Mouse (Mus musculus): ENCODE results near the gene Ilkap. TPM values are rescaled to one million over a fixed set of nuclear protein-coding genes. Genes with fewer than 3 reads are reported as not detected.

The Ilkap gene
- total RNA-seq, 4 experiments from 2014 or later: 58.7 to 73.1 (median 64.3) TPM

- DNase-seq (ENCODE audit: low spot score in 2 of 2): no peak
Observed at GRCm38 (mm10) chr1:91414903-91415302, 16.3 kb upstream of the Ilkap start.

GRCm38 (mm10) chr1:91413898-91414594, 15.4 kb upstream of the Ilkap start, which contains the start of gene Hes6:
Gene Hes6 (minus strand): TSS chr1:91414038.
- peak; percentile 41 to 53 for DNase-seq (ENCODE audit: low spot score in 2 of 2)

DNA sequence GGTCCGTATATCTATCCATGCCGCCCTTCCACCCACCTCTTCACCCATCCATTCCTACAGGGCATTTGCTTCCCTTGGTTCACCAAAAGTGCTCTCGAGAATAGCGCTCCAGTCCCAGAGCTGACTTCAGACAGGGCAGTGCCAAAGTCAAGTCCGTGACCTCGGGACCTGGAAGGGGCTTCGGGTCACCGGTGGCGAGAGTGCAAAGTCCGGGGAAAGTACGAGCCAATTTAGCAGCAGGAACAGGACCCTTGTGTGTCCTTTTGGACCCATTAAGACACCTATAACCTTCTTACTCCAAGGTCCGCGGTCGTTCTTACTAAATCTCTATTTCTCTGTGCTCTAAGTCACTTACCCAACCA, 14.9 kb upstream of the Ilkap start:
- no peak for DNase-seq (ENCODE audit: low spot score in 2 of 2)

GRCm38 (mm10) chr1:91413030-91413506, 14.5 kb upstream of the Ilkap start:
- DNase-seq (ENCODE audit: low spot score in 2 of 2): peak; percentile 89 to 91

- DNase-seq (ENCODE audit: low spot score in 2 of 2): no peak
Observed at GRCm38 (mm10) chr1:91412286-91413029, 13.8 kb upstream of the Ilkap start.

GRCm38 (mm10) chr1:91411631-91412285, 13.1 kb upstream of the Ilkap start:
- DNase-seq (ENCODE audit: low spot score in 2 of 2): no peak

DNA sequence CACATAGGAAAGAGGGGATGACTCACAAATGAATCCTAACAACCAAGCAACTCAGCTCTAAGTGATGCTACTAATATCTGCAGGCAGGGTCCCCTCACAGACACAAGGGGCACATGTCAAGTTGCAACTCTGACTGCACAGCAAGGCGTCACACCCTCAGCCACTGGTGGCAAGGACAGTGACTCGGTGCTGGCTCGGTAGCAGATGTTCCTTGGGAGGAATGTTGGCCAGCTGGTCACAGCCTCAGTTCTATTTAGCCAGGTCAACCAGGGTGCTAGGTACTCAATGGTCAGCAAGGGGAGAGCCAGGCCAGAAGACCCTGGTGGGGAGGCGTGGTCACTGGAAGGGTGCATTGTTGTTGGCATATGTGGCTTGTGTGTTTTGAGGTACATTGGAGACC, 9.2 kb upstream of the Ilkap start:
- DNase-seq (ENCODE audit: low spot score in 2 of 2): no peak

GRCm38 (mm10) chr1:91405406-91406169, 7.0 kb upstream of the Ilkap start:
- DNase-seq (ENCODE audit: low spot score in 2 of 2): no peak

DNA sequence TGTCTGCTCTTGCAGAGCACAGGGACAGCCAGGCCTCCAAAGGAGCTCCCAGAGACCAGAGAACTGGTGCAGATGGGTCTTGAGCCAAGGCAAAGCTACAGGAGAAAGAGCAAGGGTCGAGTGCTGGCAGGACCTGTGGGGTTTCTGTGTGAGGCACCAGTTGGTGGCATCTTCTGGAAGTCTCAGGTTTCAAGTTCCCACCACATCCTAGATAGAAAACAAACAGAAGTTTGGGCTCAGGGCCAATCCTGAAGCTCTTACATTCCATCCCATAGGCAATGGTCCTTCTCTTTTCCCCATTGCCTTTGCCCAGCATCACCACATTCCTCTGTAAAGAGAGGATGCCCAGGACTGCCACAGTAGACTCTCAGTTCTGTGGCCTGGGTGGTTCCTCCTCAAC, 6.4 kb upstream of the Ilkap start:
- DNase-seq (ENCODE audit: low spot score in 2 of 2): no peak

DNA sequence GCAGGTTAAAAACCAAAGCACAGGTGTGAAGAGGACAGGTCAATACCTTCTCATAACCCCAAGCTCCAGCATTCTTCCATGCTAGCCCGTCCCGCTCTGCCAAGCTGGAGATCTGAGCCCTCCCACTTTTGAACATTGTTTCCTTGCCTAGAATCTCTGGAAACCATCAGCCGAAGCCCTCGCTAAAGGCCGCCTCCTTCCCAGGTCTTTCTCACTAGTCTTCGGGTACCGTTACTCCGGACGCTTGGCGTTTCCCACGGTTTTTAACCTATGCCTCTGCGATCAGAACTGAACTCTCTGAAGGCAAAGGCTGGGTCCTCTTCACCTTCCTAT, 722 bp downstream of the Ilkap start:
- no peak for DNase-seq (ENCODE audit: low spot score in 2 of 2)

- no peak for DNase-seq (ENCODE audit: low spot score in 2 of 2)
Observed at GRCm38 (mm10) chr1:91390369-91390768, 8.2 kb downstream of the Ilkap start.

DNA sequence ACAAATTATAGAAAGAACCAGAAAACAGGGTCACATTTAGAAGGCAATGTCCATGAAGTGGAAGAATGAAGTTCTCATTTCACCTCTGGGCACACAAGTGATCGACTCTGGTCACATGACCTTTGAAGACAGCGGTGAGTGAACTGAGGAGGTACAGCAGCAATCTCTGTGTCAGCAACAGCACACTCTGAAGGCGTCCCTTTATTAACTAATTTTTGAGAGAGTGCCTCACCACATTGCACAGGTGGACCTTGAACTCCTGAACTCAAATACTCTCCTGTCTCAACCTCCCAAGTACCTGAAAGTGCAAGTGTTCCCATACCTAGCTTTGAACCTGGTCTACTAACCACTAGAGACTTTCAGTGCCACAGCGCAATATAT, 17.5 kb downstream of the Ilkap start:
- no peak for DNase-seq (ENCODE audit: low spot score in 2 of 2)

DNA sequence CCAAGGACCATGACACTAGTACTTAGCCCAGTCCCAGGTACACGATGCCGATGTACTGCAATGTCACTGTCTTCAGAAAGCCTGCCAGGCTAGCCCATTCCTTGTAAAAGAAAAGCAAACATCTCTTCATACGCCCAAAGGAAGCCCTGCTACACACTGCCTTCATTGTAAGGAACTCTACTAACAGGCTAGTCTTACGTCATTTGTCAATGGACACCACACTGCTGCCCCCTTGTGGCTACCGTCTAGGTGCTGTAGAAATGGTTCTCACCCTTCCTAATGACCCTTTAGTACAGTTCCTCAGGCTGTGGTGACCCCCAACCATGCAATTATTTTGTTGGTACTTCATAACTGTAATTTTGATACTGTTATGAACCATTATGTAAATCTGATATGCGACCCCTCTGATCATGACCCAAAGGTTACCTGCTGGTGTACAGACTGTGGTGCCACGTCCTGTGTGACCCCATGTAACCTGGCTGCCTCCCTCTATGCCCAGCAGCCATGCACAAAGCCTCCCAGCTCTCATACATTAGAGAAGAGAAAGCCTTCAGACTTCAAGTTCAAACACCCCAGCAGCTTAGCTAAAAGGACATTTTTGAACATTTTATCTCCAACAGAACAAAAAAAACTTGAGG, 18.0 kb downstream of the Ilkap start:
- DNase-seq (ENCODE audit: low spot score in 2 of 2): peak; percentile 43 to 78

- no peak for DNase-seq (ENCODE audit: low spot score in 2 of 2)
Observed at GRCm38 (mm10) chr1:91373414-91373835, 25.2 kb downstream of the Ilkap start.

- no peak for DNase-seq (ENCODE audit: low spot score in 2 of 2)
Observed at GRCm38 (mm10) chr1:91370055-91370454, 28.6 kb downstream of the Ilkap start.

DNA sequence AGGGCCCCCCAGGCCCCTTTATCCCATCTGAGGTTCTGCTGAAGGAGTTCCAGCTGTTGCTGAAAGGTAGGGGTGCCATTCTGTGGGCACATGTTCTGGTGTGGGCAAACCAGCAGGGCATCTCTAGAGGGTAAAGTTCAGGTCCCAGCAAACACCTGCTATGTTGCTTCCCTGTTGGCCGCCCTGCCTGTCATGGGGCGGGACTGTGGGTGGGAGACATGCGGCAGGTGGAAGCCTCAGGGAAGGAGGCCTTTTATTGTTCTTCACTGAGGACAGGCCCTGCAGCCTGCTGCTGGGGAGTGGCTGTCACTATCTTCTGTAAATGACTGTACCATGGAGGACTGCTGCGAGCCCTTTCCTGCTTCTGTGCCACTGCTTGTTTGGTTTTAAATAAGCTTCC, 29.2 kb downstream of the Ilkap start:
- DNase-seq (ENCODE audit: low spot score in 2 of 2): no peak

DNA sequence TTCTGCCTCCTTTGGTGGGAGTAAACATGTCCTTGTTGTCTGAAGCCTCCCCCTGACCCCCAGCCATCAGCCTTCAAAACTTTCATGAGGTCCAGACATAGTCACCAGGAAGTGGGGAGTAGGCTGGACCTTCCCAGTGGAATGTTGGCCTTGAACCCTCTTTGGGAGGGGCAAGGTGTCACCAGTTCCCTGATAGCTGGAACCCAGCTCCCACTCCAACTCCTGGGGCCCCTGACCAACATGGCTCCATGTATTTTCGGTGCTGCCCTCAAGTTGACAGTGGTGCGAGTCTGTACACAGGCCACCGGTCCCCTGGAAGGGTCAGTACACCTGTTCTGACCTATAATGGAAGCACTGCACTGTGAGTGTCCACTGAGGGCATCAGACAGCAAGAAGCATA, 31.3 kb downstream of the Ilkap start:
- DNase-seq (ENCODE audit: low spot score in 2 of 2): no peak

- no peak for DNase-seq (ENCODE audit: low spot score in 2 of 2)
Observed at GRCm38 (mm10) chr1:91366215-91367108, 32.2 kb downstream of the Ilkap start, which contains the start of gene Erfe. Gene Erfe (plus strand): TSS chr1:91366430.

DNA sequence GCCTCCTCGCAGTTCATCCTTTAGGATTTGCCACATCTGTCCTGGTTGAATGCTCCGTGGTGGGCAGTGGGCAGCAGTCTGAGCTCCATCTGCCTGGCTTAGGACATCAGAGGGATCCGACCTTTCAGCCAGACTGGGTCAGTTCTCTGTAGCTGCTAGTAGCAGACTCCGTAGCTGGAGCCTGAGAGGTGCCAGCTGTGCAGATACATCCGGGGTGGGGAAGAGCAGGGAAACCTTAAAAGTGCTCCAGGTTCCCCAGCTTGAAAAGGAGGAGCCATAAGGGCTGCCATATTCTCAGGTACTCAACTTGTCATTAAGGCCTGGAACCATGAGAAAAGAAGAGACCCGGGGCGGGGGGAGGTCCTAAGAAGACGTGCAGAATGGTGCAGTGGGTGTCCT, 32.8 kb downstream of the Ilkap start:
- DNase-seq (ENCODE audit: low spot score in 2 of 2): no peak
